Mouse (Mus musculus) urinary bladder, postnatal 14 days (tissue): ENCODE measurements around the gene Plxnb3.
"Not testable (repeated sequence)": the region's sequence is repeated elsewhere in the genome, so short reads cannot be mapped to it uniquely, and the experiment has no call there.

Experiments used
- DNase-seq: peaks from one replicate; pipeline ENCODE4 v3.0.0; 2021; ENCODE audit warnings: low spot score

The Plxnb3 gene

DNA sequence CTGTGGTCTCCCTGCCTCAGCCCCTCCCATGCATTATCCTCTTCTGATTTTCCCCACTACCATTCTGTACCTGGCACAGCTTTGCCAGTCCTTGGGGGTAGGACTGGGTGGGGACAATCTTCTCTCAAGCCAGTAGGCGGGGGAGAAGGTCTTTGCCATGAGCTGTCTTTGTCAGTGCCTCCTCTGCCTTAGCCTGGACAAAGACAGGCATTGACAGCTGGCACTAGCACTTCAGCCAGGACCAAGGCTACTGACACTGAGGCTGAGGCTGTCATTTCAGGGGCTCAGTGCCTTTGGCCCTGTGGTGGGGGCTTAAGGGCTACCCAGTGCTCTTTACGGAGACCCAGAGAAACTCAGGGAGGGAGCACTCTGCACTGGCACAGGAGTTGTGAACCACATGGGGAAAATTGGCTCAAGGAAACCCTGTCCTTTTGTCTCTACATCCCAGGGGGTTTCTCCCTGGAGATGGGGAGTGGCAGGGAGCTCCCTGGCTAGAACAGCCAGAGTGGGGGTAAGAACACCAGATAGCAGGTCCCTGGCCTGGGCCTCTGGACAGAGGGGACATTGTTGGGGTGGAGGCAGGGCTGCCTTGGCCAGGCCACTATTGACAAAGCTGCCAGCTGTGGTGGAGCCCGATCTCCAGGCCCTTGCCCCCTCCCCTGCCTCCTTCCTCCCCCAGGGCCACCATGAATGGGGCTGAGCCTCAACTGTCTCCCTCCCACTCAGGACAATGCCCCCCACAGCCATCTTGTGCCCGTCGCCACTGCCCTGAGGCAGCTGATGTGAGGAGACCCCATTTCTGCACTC, at the start of gene Plxnb3:
TSS of gene Plxnb3 (plus strand) at position 757 of the 807 bp plus-strand sequence.
- DNase-seq = no peak

DNA sequence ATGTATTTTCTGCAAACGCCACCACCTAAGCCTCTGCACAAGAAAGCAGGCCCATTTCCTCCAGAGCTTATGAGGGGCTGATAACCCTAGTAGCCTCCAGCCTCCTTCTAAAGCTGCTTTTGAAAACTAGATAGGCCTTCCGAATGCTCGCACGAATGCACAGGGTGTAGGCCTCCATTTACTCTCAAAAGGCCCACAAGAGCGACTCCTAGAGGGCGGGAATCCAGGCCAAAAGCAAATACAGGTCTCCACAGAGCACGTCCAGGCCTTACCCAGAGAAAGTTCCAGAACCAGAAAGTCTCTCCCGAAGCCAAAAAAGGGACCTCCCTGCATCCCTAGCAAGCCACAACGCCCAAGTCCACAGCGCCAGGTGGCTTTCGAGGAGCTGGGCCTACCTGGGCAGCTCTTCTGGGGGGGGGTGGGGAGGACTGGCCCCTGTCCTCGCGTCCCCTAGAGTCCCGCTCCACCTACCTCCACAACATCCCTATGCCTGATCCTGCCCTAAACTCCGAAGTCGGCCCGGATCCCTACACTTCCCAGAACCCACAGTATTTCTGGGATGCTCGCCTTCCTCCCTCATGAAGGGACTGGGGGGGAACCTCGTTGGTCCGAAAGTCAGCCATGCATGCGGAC, 41.3 kb upstream of the Plxnb3 start:
- DNase-seq = peak; percentile 47

DNA sequence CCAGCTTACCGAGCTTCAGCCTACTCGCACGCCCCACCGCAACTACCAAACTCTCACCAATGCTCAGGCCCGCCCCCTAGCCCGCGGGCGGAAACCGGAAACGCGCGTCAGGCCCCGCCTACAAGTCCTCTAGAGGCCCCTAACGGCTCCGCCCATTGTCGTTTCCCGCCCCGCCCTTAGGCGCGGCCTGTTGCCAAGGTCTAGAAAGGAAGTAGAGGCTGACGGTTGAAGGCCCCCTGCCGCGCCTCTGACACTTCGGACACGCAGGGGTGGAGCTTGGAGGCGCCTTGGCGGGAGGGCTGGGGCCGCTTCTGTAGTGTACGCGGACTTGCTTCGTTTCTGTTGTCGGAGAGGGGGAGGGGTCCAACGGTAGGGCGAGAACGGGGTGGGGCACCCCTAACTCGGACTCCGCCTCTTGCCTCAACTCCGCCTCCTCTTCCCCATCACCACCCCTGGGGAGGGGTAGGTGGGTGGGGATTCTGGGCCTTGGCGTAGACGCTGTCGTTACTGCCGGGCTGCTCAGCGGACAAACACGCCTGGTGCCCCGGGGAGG, 40.7 kb upstream of the Plxnb3 start, which contains the start of the genes Bcap31 and Abcd1:
TSS of gene Bcap31 (minus strand) at position 67 of the 553 bp plus-strand sequence.
TSS of gene Abcd1 (plus strand) at position 489 of the 553 bp plus-strand sequence.
- DNase-seq = peak; percentile 94

DNA sequence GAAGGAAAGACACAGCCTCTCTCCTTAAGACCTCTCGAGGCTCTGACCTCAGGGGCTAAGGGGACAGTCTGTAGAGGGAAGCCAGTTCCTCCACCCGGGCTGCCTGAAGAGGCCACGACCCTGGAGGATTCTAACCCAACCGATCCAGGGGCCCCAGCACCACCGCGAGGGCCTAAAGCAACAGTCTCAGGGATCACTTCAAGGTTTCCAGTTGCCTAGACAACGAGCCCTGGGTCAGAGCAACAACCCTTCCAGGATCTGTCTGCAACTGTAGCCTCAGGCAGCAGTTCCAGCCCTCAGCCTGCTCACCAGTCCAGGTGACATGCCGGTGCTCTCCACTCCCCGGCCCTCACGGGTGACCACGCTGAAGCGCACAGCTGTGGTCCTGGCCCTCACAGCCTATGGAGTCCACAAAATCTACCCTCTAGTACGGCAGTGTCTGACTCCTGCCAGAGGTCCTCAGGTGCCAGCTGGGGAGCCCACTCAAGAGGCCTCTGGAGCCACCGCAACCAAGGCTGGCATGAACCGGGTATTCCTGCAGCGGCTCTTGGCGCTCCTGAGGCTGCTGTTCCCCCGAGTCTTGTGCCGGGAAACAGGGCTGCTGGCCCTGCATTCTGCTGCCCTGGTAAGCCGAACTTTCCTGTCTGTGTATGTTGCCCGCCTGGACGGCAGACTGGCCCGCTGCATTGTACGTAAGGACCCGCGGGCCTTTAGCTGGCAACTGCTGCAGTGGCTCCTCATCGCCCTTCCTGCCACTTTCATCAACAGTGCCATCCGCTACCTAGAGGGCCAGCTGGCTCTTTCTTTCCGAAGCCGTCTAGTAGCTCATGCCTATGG, 40.0 kb upstream of the Plxnb3 start:
- DNase-seq = no peak

GRCm38 (mm10) chrX:73717667-73718066, 39.2 kb upstream of the Plxnb3 start:
- peak; percentile 6 for DNase-seq

- peak; percentile 12 for DNase-seq
Observed at GRCm38 (mm10) chrX:73718271-73718670, 38.6 kb upstream of the Plxnb3 start.

DNA sequence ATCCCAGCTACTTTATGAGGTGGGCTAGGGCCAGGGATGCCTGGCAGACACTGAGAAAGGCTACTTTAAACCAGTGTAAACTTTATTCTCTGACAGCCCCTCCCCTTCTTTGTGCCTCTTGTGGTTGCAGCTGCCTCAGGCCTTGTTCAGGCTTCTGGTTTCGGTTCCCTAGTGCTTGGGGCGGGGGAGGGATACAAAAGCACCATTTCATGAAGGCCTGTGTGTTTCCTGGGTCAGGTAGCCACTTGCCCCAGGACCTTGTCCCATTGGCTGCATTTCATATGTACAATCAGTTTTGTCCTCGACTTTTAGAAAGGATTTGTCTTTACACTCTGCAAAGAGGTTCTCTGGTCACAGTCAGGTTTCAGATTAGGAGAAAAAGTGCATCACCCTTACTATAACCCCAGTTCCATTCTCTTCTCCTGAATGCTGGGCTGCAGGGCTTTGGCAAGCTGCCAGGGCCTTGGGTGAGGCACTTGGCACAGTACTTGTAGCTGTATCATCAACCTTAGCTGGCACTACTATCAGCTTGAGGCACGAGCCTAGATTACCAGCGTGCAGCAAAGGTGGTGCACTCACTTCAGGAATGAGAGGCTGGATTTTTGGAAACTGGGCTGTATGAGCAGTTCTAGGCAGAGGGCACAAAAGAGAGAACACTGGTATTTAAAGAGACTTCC, 38.1 kb upstream of the Plxnb3 start:
- DNase-seq = peak; percentile 46

- no peak for DNase-seq
Observed at GRCm38 (mm10) chrX:73730908-73731307, 26.0 kb upstream of the Plxnb3 start.

- no peak for DNase-seq
Observed at GRCm38 (mm10) chrX:73738155-73738554, 18.7 kb upstream of the Plxnb3 start.

GRCm38 (mm10) chrX:73739151-73739550, 17.7 kb upstream of the Plxnb3 start:
- DNase-seq = no peak

- not testable (repeated sequence) for DNase-seq
Observed at GRCm38 (mm10) chrX:73739841-73740240, 17.0 kb upstream of the Plxnb3 start.

DNA sequence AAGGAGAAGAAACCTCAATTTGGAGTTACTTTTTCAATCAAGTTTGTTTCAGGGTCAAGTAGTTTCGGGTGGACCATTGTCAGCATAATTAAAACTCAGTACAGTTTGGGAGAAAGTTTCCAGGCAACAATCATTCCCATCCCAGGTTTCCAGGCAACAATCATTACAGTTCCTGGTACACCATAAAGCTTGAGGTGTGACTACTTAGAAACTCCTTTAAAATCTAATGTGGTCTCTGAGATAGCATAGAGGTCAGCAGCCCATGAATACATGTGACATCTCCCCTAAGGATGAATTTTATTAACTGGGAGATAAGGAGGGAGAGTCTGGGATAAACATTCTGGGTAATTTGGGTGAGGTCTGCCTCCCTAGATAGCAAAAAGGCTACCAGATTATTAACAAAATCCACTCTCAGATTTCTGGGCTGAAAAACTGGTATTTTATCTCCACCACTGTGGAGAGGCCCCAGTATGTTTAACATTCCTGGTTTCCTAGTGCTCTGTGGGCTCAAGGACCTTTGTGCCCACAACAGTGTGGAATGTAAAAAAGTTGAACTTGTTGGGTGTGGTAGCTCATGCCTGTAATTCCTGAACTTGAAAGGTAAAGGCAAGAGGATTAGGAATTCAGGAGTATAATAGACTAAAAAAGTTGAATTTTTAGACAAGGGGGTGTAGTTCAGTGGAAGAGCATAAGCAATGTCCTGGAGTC, 12.0 kb upstream of the Plxnb3 start:
- no peak for DNase-seq

- no peak for DNase-seq
Observed at GRCm38 (mm10) chrX:73748977-73749376, 7.9 kb upstream of the Plxnb3 start.

GRCm38 (mm10) chrX:73758611-73759290, 1.9 kb downstream of the Plxnb3 start:
- no peak for DNase-seq

DNA sequence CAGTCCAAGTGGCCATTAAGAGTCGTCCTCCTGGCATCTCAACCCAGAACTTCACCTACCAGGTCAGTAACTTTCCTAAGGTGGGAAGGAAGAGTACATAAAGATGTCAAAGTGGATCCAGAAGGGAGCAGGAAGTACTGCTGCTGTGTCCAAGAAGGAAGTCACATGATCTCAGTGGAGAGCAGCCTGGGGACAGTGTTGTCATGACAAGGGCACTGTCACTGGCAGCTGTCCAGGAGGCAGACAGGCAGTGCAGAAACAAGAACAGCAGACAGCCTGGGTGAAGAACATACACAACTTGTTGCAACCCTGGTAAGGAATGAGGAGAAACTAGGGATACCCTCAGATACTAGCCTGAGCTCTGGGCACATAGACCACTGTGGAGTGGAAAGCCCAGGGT, 8.4 kb downstream of the Plxnb3 start:
- DNase-seq = peak; percentile 43

DNA sequence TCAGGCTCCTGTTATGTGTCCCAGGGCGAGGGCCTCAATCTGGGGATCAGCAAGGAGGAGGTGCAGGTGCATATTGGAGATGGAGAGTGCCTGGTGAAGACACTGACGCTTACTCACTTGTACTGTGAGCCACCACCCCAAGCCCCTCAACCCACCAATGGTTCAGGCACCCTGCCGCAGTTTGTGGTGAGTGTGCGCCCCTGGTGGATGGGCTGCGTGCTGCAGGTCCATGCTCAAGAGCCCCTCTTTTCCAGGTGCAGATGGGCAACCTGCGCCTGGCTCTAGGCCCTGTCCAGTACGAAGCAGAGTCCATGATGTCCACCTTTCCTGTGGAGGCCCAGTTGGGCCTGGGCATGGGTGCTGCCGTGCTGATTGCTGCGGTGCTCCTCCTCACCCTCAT, 10.4 kb downstream of the Plxnb3 start:
- no peak for DNase-seq

- no peak for DNase-seq
Observed at GRCm38 (mm10) chrX:73774168-73774760, 17.4 kb downstream of the Plxnb3 start, which contains the start of gene Srpk3. Gene Srpk3, plus strand, starts transcription at chrX:73774405.

DNA sequence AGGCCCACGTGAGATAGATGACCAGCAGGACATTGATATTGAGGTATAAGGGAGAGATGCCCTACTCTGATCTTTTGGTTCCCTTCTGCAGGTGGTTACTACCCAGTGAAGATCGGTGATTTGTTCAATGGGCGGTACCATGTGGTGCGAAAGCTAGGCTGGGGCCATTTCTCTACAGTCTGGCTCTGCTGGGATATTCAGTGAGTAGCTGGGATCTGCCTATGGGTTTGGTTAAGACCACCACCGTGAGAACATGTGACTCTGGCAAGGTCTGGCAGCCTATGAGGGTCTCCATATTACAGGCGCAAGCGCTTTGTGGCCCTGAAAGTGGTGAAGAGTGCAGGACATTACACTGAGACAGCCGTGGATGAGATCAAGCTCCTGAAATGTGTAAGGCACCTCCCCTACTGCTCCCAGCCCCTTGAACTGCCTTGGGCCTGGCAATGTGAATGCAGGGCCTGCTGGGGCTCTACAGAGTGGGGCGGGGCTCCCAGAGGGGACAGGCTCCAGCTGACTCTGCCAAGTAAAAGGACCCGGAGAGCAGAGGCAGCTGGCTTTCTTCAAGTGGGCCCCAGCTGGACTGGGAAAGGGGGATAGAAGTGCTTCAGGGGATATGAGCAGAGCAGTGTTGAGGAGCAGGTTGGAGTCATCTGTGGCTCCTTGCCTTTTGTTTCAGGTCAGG, 18.1 kb downstream of the Plxnb3 start:
- no peak for DNase-seq

- no peak for DNase-seq
Observed at GRCm38 (mm10) chrX:73782227-73782626, 25.3 kb downstream of the Plxnb3 start.
